Mouse (Mus musculus) E14TG2a.4 (cell line): ENCODE data around the gene 4930556J24Rik.

ENCODE experiments used
- CTCF ChIP-seq: conservative IDR thresholded peaks from 2 replicates; pipeline ENCODE4 v1.5.1; 2014; ENCODE audit warnings: low read length
- NANOG ChIP-seq: IDR thresholded peaks from 2 replicates; pipeline ENCODE4 v1.6.1; 2014; ENCODE audit warnings: borderline replicate concordance, low read length, mixed read lengths
- POU5F1 ChIP-seq: IDR thresholded peaks from 2 replicates; pipeline ENCODE4 v1.6.1; 2014; ENCODE audit warnings: low read length, borderline replicate concordance

DNA sequence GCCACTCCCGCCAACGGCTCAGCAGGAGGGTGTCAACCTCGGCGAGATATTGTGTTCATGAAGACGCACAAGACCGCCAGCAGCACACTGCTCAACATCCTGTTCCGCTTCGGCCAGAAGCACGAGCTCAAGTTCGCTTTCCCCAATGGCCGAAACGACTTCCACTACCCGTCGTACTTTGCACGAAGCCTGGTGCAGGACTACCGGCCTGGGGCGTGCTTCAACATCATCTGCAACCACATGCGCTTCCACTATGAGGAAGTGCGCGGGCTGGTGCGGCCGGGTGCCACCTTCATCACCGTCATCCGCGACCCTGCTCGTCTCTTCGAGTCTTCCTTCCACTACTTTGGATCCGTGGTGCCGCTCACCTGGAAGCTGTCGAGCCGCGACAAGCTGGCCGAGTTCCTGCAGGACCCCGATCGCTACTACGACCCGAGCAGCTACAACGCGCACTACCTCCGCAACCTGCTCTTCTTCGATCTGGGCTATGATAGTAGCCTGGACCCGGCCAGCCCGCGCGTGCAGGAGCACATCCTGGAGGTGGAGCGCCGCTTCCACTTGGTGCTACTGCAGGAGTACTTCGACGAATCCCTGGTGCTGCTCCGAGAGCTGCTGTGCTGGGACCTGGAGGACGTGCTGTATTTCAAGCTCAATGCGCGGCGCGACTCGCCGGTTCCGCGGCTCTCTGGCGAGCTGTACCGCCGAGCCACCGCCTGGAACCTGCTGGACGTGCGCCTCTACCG is 21.6 kb upstream of the 4930556J24Rik start:
- TF ChIP-seq CTCF: no peak
- no peak for TF ChIP-seq POU5F1
- no peak for TF ChIP-seq NANOG
